Mouse (Mus musculus) limb, embryonic 14.5 days (tissue): ENCODE data around the gene Phf11c. TPM values are rescaled to one million over a fixed set of nuclear protein-coding genes. Genes with fewer than 3 reads are reported as not detected.

Source experiments
- ATAC-seq: fragments of 200-750 bp; cut with Nextera tagmentation; 2 replicates; pipeline ENCODE4 v1.8.0; 2017; ENCODE audit warnings: low read depth, moderate number of reproducible peaks, moderate TSS enrichment; ENCODE audit not compliant: low FRiP score
- DNase-seq: peaks from one replicate; pipeline ENCODE4 v3.0.0-alpha.2; 2015; ENCODE audit warnings: low spot score
- H3K27ac ChIP-seq: fragments of 300-500 bp; sonication (generic); replicated peaks from 2 replicates; pipeline ENCODE4 v1.5.1; 2014; ENCODE audit warnings: low read depth, mild to moderate bottlenecking, low read length, moderate library complexity, mixed read lengths
- H3K27me3 ChIP-seq: fragments of 300-500 bp; sonication (generic); 2 replicates; pipeline ENCODE4 v1.6.1; 2014; ENCODE audit warnings: low read length, mixed read lengths; ENCODE audit not compliant: control insufficient read depth, insufficient read depth
- H3K36me3 ChIP-seq: fragments of 300-500 bp; sonication (generic); 2 replicates; pipeline ENCODE4 v1.6.1; 2014; ENCODE audit warnings: mild to moderate bottlenecking, low read length, moderate library complexity, mixed read lengths; ENCODE audit not compliant: control insufficient read depth, insufficient read depth
- H3K4me1 ChIP-seq: fragments of 300-500 bp; sonication (generic); 2 replicates; pipeline ENCODE4 v1.6.1; 2014; ENCODE audit warnings: antibody characterized with exemption, low read length, mixed read lengths; ENCODE audit not compliant: control insufficient read depth, insufficient read depth
- H3K4me2 ChIP-seq: fragments of 300-500 bp; sonication (generic); replicated peaks from 2 replicates; pipeline ENCODE4 v1.6.1; 2014; ENCODE audit warnings: low read depth, mild to moderate bottlenecking, low read length, moderate library complexity; ENCODE audit not compliant: severe bottlenecking
- H3K4me3 ChIP-seq: fragments of 300-500 bp; sonication (generic); replicated peaks from 2 replicates; pipeline ENCODE4 v1.5.1; 2014; ENCODE audit warnings: low read length
- H3K9ac ChIP-seq: fragments of 300-500 bp; sonication (generic); 2 replicates; pipeline ENCODE4 v1.6.1; 2014; ENCODE audit warnings: mild to moderate bottlenecking, low read depth, low read length, moderate library complexity; ENCODE audit not compliant: severe bottlenecking
- H3K9me3 ChIP-seq: fragments of 300-500 bp; sonication (generic); 2 replicates; pipeline ENCODE4 v1.6.1; 2016; ENCODE audit warnings: low read length; ENCODE audit not compliant: control insufficient read depth
- POLR2A ChIP-seq: fragments of 200-500 bp; IDR thresholded peaks from 2 replicates; pipeline ENCODE4 v1.8.0; 2012; ENCODE audit warnings: inconsistent platforms, mild to moderate bottlenecking, moderate library complexity, borderline replicate concordance; ENCODE audit not compliant: insufficient read depth, insufficient read length; ENCODE audit errors: extremely low read depth
- WGBS: fragments of 180-500 bp; shearing (Covaris S2); extraction: QIAGEN DNeasy Blood & Tissue Kit; methylation state at CpG from one replicate; pipeline ENCODE4 v1.1.7; 2014; 5-methylcytosine and 5-hydroxymethylcytosine counted together
- polyA plus RNA-seq, 2 experiments: library from polyadenylated mRNA; depleted of rRNA in 1 of 2; stranded (reverse) in 1 of 2; unstranded in 1 of 2; fragments of >200 nt; fragmentation: Nextera tagmentation in 1 of 2; extraction: Ambion mirVana in 1 of 2; gene quantifications; 2 replicates each; pipeline versions ENCODE4 v1.2.1 to v1.2.3; 2012 to 2014

Gene Phf11c
- polyA plus RNA-seq, 2 experiments: 0.45 to 2.0 TPM

GRCm38 (mm10) chr14:59437398-59437797, 42.2 kb upstream of the Phf11c start:
- no peak overlapping the region for H3K9ac ChIP-seq

GRCm38 (mm10) chr14:59435206-59435605, 40.0 kb upstream of the Phf11c start:
- DNase-seq (no peak), ATAC-seq (no peak)
- H3K27ac ChIP-seq: no peak overlapping the region
- H3K4me2 ChIP-seq: no peak overlapping the region
- H3K9me3 ChIP-seq: no peaks in the 10 kb centered on the region
- peaks cover 4% of the 10 kb centered on the region; the same call in 1 of the 2 replicates for H3K4me1 ChIP-seq
- no peaks in the 10 kb centered on the region for H3K36me3 ChIP-seq
- no peak for TF ChIP-seq POLR2A
- no peak overlapping the region for H3K9ac ChIP-seq
- H3K27me3 ChIP-seq: no peaks in the 10 kb centered on the region
- no peak overlapping the region for H3K4me3 ChIP-seq

More at GRCm38 (mm10) chr14:59437398-59437797, 42.2 kb upstream of the Phf11c start:
- Histone ChIP-seq H3K4me2 (no peak overlapping the region), H3K27ac (no peak overlapping the region), H3K9me3 (no peaks in the 10 kb centered on the region), H3K36me3 (no peaks in the 10 kb centered on the region), H3K27me3 (no peaks in the 10 kb centered on the region), H3K4me3 (no peak overlapping the region), H3K4me1 (peaks cover 4% of the 10 kb centered on the region; the same call in 1 of the 2 replicates)
- WGBS: 81% methylated on average over 3 of the region's 3 CpGs
- no peak for DNase-seq
- ATAC-seq: no peak
- no peak for TF ChIP-seq POLR2A

- no peaks in the 10 kb centered on the region for H3K36me3 ChIP-seq
- ATAC-seq: no peak
- 74% methylated on average over 2 of the region's 2 CpGs for WGBS
These were observed 38.7 kb upstream of the Phf11c start for GRCm38 (mm10) chr14:59433902-59434301.

GRCm38 (mm10) chr14:59430556-59430955, 35.4 kb upstream of the Phf11c start:
- Histone ChIP-seq H3K9ac (no peak overlapping the region), H3K4me2 (no peak overlapping the region), H3K27ac (no peak overlapping the region), H3K4me3 (no peak overlapping the region), H3K9me3 (no peaks in the 10 kb centered on the region), H3K36me3 (no peaks in the 10 kb centered on the region), H3K4me1 (no peaks in the 10 kb centered on the region), H3K27me3 (no peaks in the 10 kb centered on the region)
- TF ChIP-seq POLR2A: no peak
- ATAC-seq (no peak), DNase-seq (no peak)
- WGBS: 84% methylated on average over 1 of the region's 1 CpGs

More at GRCm38 (mm10) chr14:59433902-59434301, 38.7 kb upstream of the Phf11c start:
- Histone ChIP-seq H3K4me3 (no peak overlapping the region), H3K4me2 (no peak overlapping the region), H3K9ac (no peak overlapping the region), H3K27me3 (no peaks in the 10 kb centered on the region), H3K9me3 (no peaks in the 10 kb centered on the region), H3K4me1 (no peaks in the 10 kb centered on the region), H3K27ac (no peak overlapping the region)
- no peak for TF ChIP-seq POLR2A
- no peak for DNase-seq

GRCm38 (mm10) chr14:59422912-59423663, 27.9 kb upstream of the Phf11c start:
- Histone ChIP-seq H3K4me3 (no peak overlapping the region), H3K4me1 (no peaks in the 10 kb centered on the region), H3K27ac (no peak overlapping the region), H3K27me3 (no peaks in the 10 kb centered on the region), H3K36me3 (peaks cover 6% of the 10 kb centered on the region; the same call in 1 of the 2 replicates), H3K9ac (no peak overlapping the region), H3K9me3 (no peaks in the 10 kb centered on the region), H3K4me2 (no peak overlapping the region)
- no peak for ATAC-seq
- TF ChIP-seq POLR2A: no peak
- WGBS: 89% methylated on average over 11 of the region's 11 CpGs
- DNase-seq: no peak
